Mouse (Mus musculus) intestine, postnatal 0 days (tissue): ENCODE measurements around the gene Rsrc1. TPM values are rescaled to one million over a fixed set of nuclear protein-coding genes. Genes with fewer than 3 reads are reported as not detected.

Source experiments
- ATAC-seq: fragments of 200-750 bp; cut with Nextera tagmentation; 2 replicates; pipeline ENCODE4 v1.8.0; 2017; ENCODE audit warnings: mild to moderate bottlenecking, moderate TSS enrichment, moderate library complexity
- H3K27ac ChIP-seq: fragments of 300-500 bp; sonication (generic); 2 replicates; pipeline ENCODE4 v1.5.1; 2014; ENCODE audit warnings: mild to moderate bottlenecking, low read depth, low read length, moderate library complexity
- H3K27me3 ChIP-seq: fragments of 300-500 bp; sonication (generic); replicated peaks from 2 replicates; pipeline ENCODE4 v1.6.1; 2014; ENCODE audit warnings: low read length, mixed read lengths; ENCODE audit not compliant: control insufficient read depth, insufficient read depth
- H3K36me3 ChIP-seq: fragments of 300-500 bp; sonication (generic); 2 replicates; pipeline ENCODE4 v1.6.1; 2014; ENCODE audit warnings: mild to moderate bottlenecking, moderate library complexity; ENCODE audit not compliant: control insufficient read depth, insufficient read depth
- H3K4me1 ChIP-seq: fragments of 300-500 bp; sonication (generic); replicated peaks from 2 replicates; pipeline ENCODE4 v1.6.1; 2014; ENCODE audit warnings: antibody characterized with exemption, low read length, mixed read lengths; ENCODE audit not compliant: control insufficient read depth, insufficient read depth
- H3K4me2 ChIP-seq: fragments of 300-500 bp; sonication (generic); replicated peaks from 2 replicates; pipeline ENCODE4 v1.6.1; 2014; ENCODE audit warnings: low read depth, mild to moderate bottlenecking, moderate library complexity
- H3K4me3 ChIP-seq: fragments of 300-500 bp; sonication (generic); 2 replicates; pipeline ENCODE4 v1.5.1; 2014; ENCODE audit warnings: low read depth, low read length
- H3K9ac ChIP-seq: fragments of 300-500 bp; sonication (generic); 2 replicates; pipeline ENCODE4 v1.6.1; 2014; ENCODE audit warnings: mild to moderate bottlenecking, low read depth, low read length
- H3K9me3 ChIP-seq: fragments of 300-500 bp; sonication (generic); 2 replicates; pipeline ENCODE4 v1.6.1; 2016; ENCODE audit warnings: mixed run types; ENCODE audit not compliant: control insufficient read depth
- CTCF ChIP-seq: sonication (generic); IDR thresholded peaks from 2 replicates; pipeline ENCODE4 v1.5.1; 2016; ENCODE audit warnings: low read depth, mild to moderate bottlenecking, control low read depth, antibody characterized with exemption, moderate library complexity
- WGBS: fragments of 180-500 bp; shearing (Covaris S2); extraction: QIAGEN DNeasy Blood & Tissue Kit; methylation state at CpG from one replicate; pipeline ENCODE4 v1.1.7; 2014; 5-methylcytosine and 5-hydroxymethylcytosine counted together
- polyA plus RNA-seq: library from polyadenylated mRNA; unstranded; fragments of >200 nt; fragmentation: Nextera tagmentation; extraction: Ambion mirVana; gene quantifications from 2 replicates; pipeline ENCODE4 v1.2.1, GENCODE M21; 2015

Rsrc1 gene
- polyA plus RNA-seq, 1 experiment from 2014 or later: 16.8 TPM

GRCm38 (mm10) chr3:67116317-67116716 lies 135.1 kb downstream of the Rsrc1 start:
- Histone ChIP-seq H3K9me3 (no peaks in the 10 kb centered on the region), H3K4me2 (no peak overlapping the region), H3K4me3 (no peak overlapping the region), H3K9ac (no peak overlapping the region), H3K4me1 (no peaks in the 10 kb centered on the region), H3K27ac (no peak overlapping the region), H3K36me3 (no peaks in the 10 kb centered on the region), H3K27me3 (no peaks in the 10 kb centered on the region)
- TF ChIP-seq CTCF: no peak
- ATAC-seq: no peak
- WGBS: 90% methylated on average over 4 of the region's 4 CpGs

DNA sequence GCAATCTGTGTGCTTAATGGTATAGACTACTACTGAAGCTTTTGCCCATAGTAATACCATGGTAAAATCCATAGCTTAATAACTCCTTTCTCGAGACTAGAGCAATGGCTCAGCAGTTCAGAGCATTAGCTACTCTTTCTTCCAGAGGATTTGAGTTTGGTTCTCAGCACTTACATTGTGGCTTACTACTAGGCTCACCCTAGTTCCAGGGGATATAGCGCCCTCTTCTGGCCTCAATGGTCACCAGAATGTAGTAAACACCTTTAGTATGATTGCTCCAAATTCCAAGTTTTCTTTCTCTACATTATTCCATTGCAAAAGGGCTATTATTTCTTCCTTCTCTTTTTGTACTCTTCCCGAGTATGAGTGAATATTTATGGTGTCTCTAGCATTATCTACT lies 151.3 kb downstream of the Rsrc1 start:
- TF ChIP-seq CTCF: peak; percentile 24
- Histone ChIP-seq H3K9ac (no peak overlapping the region), H3K36me3 (no peaks in the 10 kb centered on the region), H3K27ac (no peak overlapping the region), H3K27me3 (no peaks in the 10 kb centered on the region), H3K4me2 (no peak overlapping the region), H3K9me3 (peaks cover 6% of the 10 kb centered on the region; the same call in 1 of the 2 replicates), H3K4me3 (no peak overlapping the region), H3K4me1 (no peaks in the 10 kb centered on the region)
- WGBS: 74% methylated on average over 3 of the region's 3 CpGs
- ATAC-seq: no peak

DNA sequence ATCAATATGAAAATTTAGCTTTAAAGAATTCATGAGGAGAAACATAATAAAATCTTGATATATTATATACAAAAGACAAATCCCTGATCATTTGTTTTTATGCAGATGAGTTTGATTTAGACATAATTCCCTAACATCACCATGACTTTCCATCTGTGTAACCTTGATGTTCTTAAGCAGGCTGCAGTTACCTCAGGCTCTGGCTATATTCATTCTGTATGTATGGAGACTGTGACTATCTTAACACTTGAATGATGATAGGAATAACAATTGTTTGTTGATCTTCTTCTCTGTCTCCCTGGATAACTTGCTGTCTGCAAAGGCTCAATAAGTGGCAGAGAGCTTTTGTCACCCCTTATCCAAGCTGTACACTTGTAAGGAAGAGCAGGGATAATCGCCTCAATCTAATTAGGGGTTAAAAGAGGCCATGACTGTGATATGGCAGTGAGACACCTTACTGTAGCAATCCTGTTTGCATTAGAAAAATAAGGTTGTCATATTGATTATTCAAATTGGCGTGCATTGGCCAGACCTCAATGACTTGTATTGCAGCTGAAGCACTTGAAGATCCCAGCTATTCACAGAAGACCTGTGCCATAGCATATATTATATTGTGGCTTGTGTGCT lies 154.7 kb downstream of the Rsrc1 start:
- TF ChIP-seq CTCF: no peak
- ATAC-seq: no peak
- Histone ChIP-seq H3K9me3 (no peaks in the 10 kb centered on the region), H3K9ac (no peak overlapping the region), H3K4me1 (no peaks in the 10 kb centered on the region), H3K36me3 (no peaks in the 10 kb centered on the region), H3K4me3 (no peak overlapping the region), H3K27ac (no peak overlapping the region), H3K27me3 (no peaks in the 10 kb centered on the region), H3K4me2 (no peak overlapping the region)
- 90% methylated on average over 2 of the region's 2 CpGs for WGBS

DNA sequence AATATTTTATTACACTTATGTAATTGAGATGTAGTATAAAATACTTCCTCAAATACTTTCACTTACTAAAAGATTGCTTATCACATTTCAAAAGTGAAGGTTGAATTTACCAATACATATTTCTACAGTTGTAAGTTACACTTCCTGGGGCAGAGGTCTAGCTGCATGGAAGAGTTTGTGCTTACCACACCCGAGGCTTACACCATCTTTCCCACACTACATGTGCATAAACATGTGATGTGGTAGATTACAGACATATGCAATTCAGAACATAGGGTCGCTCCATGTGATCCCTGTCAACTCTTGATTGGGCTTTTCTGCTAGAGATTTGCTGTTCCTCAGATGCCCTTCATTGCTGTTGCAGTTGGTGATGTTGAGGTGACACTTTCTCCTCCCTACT lies 163.8 kb downstream of the Rsrc1 start:
- no peak overlapping the region for H3K4me2 ChIP-seq
- H3K4me3 ChIP-seq: no peak overlapping the region
- WGBS: 69% methylated on average over 2 of the region's 2 CpGs
- no peaks in the 10 kb centered on the region for H3K27me3 ChIP-seq
- H3K9me3 ChIP-seq: no peaks in the 10 kb centered on the region
- no peak overlapping the region for H3K9ac ChIP-seq
- H3K36me3 ChIP-seq: no peaks in the 10 kb centered on the region
- no peak for TF ChIP-seq CTCF
- ATAC-seq: no peak
- H3K4me1 ChIP-seq: no peaks in the 10 kb centered on the region
- H3K27ac ChIP-seq: no peak overlapping the region

DNA sequence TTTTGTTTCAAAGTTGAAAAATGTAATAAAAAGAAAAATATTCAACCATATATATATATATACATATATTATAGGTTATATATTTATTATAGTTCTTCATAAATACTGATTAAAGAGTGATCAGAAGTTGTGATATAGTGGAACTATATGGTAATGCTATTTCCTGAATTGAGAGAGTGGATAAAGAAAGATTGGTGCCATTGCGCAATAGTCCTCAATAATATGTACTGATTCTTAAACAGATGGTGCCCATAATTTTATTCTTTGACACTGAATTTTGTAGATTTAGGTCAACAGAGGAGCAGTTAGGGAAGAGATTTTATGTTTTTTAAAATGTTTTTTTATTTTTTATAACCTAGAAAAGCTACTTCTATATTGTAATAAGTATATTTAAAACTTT lies 165.1 kb downstream of the Rsrc1 start:
- H3K4me2 ChIP-seq: no peak overlapping the region
- no peak overlapping the region for H3K9ac ChIP-seq
- H3K27me3 ChIP-seq: no peaks in the 10 kb centered on the region
- H3K27ac ChIP-seq: no peak overlapping the region
- 96% methylated on average over 1 of the region's 1 CpGs for WGBS
- H3K4me3 ChIP-seq: no peak overlapping the region
- TF ChIP-seq CTCF: no peak
- ATAC-seq: no peak
- H3K4me1 ChIP-seq: no peaks in the 10 kb centered on the region
- H3K36me3 ChIP-seq: no peaks in the 10 kb centered on the region
- H3K9me3 ChIP-seq: no peaks in the 10 kb centered on the region

- H3K27me3 ChIP-seq: no peaks in the 10 kb centered on the region
- H3K4me2 ChIP-seq: no peak overlapping the region
- H3K27ac ChIP-seq: no peak overlapping the region
- no peak overlapping the region for H3K9ac ChIP-seq
- no peak for ATAC-seq
- H3K9me3 ChIP-seq: no peaks in the 10 kb centered on the region
- H3K36me3 ChIP-seq: no peaks in the 10 kb centered on the region
- H3K4me1 ChIP-seq: no peaks in the 10 kb centered on the region
- no peak overlapping the region for H3K4me3 ChIP-seq
- 87% methylated on average over 3 of the region's 3 CpGs for WGBS
- no peak for TF ChIP-seq CTCF
Observed at GRCm38 (mm10) chr3:67147246-67147645, 166.1 kb downstream of the Rsrc1 start.

- Histone ChIP-seq H3K4me3 (no peak overlapping the region), H3K27ac (no peak overlapping the region), H3K9me3 (no peaks in the 10 kb centered on the region), H3K4me2 (no peak overlapping the region), H3K27me3 (no peaks in the 10 kb centered on the region), H3K9ac (no peak overlapping the region), H3K36me3 (no peaks in the 10 kb centered on the region), H3K4me1 (no peaks in the 10 kb centered on the region)
- TF ChIP-seq CTCF: peak; percentile 57
- 44% methylated on average over 3 of the region's 3 CpGs for WGBS
- ATAC-seq: no peak
Observed at GRCm38 (mm10) chr3:67197179-67197578, 216.0 kb downstream of the Rsrc1 start.
